Mouse (Mus musculus) forebrain, embryonic 11.5 days (tissue): ENCODE data around the gene Cadm2. TPM values are rescaled to one million over a fixed set of nuclear protein-coding genes. Genes with fewer than 3 reads are reported as not detected.

Experiments
- ATAC-seq: fragments of 200-750 bp; cut with Nextera tagmentation; replicated peaks from 2 replicates; pipeline ENCODE4 v1.8.0; 2017; ENCODE audit warnings: moderate TSS enrichment; ENCODE audit not compliant: low FRiP score
- DNase-seq: peaks from one replicate; pipeline ENCODE4 v3.0.0-alpha.2; 2017; ENCODE audit warnings: low spot score
- H3K27ac ChIP-seq: fragments of 300-500 bp; sonication (generic); 2 replicates; pipeline ENCODE4 v1.5.1; 2014; ENCODE audit warnings: low read depth, low read length
- H3K27me3 ChIP-seq: fragments of 300-500 bp; sonication (generic); 2 replicates; pipeline ENCODE4 v1.6.1; 2014; ENCODE audit warnings: mild to moderate bottlenecking, low read length, mixed read lengths; ENCODE audit not compliant: control insufficient read depth, insufficient read depth
- H3K36me3 ChIP-seq: fragments of 300-500 bp; sonication (generic); 2 replicates; pipeline ENCODE4 v1.6.1; 2014; ENCODE audit warnings: mild to moderate bottlenecking, low read length, moderate library complexity, mixed read lengths; ENCODE audit not compliant: control insufficient read depth, insufficient read depth
- H3K4me1 ChIP-seq: fragments of 300-500 bp; sonication (generic); replicated peaks from 2 replicates; pipeline ENCODE4 v1.6.1; 2014; ENCODE audit warnings: low read length, mixed read lengths; ENCODE audit not compliant: control insufficient read depth, insufficient read depth
- H3K4me2 ChIP-seq: fragments of 300-500 bp; sonication (generic); 2 replicates; pipeline ENCODE4 v1.6.1; 2014; ENCODE audit warnings: low read depth, mild to moderate bottlenecking, low read length, moderate library complexity, mixed read lengths; ENCODE audit not compliant: severe bottlenecking
- H3K4me3 ChIP-seq: fragments of 300-500 bp; sonication (generic); 2 replicates; pipeline ENCODE4 v1.5.1; 2014; ENCODE audit warnings: low read depth, low read length
- H3K9ac ChIP-seq: fragments of 300-500 bp; sonication (generic); 2 replicates; pipeline ENCODE4 v1.6.1; 2014; ENCODE audit warnings: low read length
- H3K9me3 ChIP-seq: fragments of 300-500 bp; sonication (generic); 2 replicates; pipeline ENCODE4 v1.6.1; 2016; ENCODE audit warnings: low read length, mixed read lengths; ENCODE audit not compliant: control insufficient read depth
- WGBS: fragments of 180-500 bp; shearing (Covaris S2); extraction: QIAGEN DNeasy Blood & Tissue Kit; methylation state at CpG from one replicate; pipeline ENCODE4 v1.1.7; 2014; 5-methylcytosine and 5-hydroxymethylcytosine counted together
- polyA plus RNA-seq: library from polyadenylated mRNA; unstranded; fragments of >200 nt; fragmentation: Nextera tagmentation; extraction: Ambion mirVana; gene quantifications from 2 replicates; pipeline ENCODE4 v1.2.1, GENCODE M21; 2014

Gene Cadm2
- polyA plus RNA-seq, 1 experiment from 2014 or later = 5.2 TPM

DNA sequence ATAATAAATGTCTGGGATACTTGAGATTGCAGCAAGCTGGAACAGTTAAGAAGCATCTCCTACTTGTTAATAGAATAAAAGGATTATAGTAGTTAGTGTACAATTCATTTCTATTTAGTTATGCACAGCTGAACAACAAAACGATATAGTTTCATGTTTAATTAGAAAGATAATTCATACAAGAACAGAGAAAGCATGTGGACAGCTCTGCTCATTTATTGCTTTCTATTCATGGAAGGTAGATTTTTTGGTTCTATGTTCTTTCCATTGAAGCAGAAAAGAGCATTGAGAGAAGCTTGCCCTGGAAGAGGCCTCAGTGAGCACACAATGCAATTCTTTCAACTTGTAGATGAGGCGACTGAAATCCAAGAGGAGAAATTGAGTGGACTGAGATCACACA lies 623.2 kb downstream of the Cadm2 start:
- Histone ChIP-seq H3K27ac (no peak overlapping the region), H3K9me3 (no peaks in the 10 kb centered on the region), H3K4me3 (no peak overlapping the region), H3K4me1 (no peaks in the 10 kb centered on the region), H3K27me3 (no peaks in the 10 kb centered on the region), H3K4me2 (no peak overlapping the region), H3K36me3 (no peaks in the 10 kb centered on the region), H3K9ac (no peak overlapping the region)
- ATAC-seq (no peak), DNase-seq (no peak)
- 60% methylated on average over 2 of the region's 2 CpGs for WGBS

DNA sequence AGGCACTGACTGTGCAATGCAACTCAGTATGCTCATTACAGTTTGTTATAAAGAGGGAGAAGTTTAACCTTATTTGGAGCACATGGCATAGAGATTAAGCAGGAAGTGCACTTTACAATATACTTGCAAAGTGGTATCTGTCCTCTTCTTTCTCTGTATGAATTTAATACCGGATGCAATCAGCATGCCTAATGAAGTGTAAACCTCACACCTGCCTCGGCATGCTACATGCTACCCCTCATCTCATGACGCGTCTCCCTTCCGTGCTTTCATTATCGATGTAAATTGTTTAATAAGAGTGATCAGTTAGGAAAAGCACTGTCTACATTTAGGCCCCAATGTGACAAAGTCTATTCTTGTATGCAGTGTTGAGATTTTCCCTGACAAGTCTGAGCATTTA lies 633.0 kb downstream of the Cadm2 start:
- Histone ChIP-seq H3K9me3 (no peaks in the 10 kb centered on the region), H3K27me3 (no peaks in the 10 kb centered on the region), H3K4me1 (no peaks in the 10 kb centered on the region), H3K4me2 (no peak overlapping the region), H3K4me3 (no peak overlapping the region), H3K27ac (no peak overlapping the region), H3K36me3 (no peaks in the 10 kb centered on the region), H3K9ac (no peak overlapping the region)
- ATAC-seq = no peak
- no peak for DNase-seq
- WGBS = 85% methylated on average over 6 of the region's 6 CpGs

DNA sequence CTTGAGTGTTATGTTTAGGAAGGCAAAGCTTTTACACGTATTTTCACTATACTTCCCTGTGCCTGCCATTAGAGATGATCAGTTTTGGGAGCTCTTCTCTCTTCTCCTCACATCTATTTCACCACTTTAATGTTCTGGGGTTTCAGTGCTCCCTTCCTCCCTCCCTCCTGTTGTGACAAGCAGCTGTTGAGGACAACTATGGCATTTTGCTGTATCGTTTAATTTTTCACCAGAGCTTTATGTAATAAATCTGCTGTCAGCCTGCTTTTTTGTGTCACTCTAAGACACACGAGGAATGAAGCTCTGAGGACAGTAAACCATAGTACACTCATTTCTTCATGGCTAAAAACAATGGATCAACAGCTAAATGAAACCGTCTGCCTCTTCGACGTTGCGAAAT lies 633.8 kb downstream of the Cadm2 start:
- Histone ChIP-seq H3K9me3 (no peaks in the 10 kb centered on the region), H3K36me3 (no peaks in the 10 kb centered on the region), H3K4me3 (no peak overlapping the region), H3K27ac (no peak overlapping the region), H3K27me3 (no peaks in the 10 kb centered on the region), H3K4me1 (no peaks in the 10 kb centered on the region), H3K9ac (no peak overlapping the region), H3K4me2 (no peak overlapping the region)
- 83% methylated on average over 7 of the region's 7 CpGs for WGBS
- DNase-seq (no peak), ATAC-seq (no peak)

DNA sequence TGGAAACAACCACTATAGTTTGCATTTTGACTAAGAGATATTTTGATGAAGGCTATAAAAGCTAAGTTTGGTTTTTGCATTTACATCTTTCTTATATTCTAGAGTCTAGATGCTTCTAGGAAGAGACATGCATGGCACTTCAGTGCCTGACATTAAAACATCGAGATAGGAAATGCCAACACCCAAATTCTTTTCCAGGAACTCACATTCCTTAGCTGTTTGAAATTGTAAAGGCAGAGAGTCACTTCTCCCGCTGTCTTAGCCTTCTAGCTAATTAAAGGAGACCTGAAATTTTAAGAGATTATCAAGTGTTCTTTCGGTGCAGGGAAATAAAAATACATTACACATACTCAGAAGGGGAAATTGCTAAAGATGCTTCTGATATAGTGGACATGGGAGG lies 649.8 kb downstream of the Cadm2 start:
- DNase-seq (no peak), ATAC-seq (no peak)
- Histone ChIP-seq H3K9me3 (no peaks in the 10 kb centered on the region), H3K4me2 (no peak overlapping the region), H3K36me3 (no peaks in the 10 kb centered on the region), H3K27me3 (no peaks in the 10 kb centered on the region), H3K9ac (no peak overlapping the region), H3K27ac (no peak overlapping the region), H3K4me3 (no peak overlapping the region), H3K4me1 (peaks cover 2% of the 10 kb centered on the region; the same call in 1 of the 2 replicates)
- WGBS = 63% methylated on average over 3 of the region's 3 CpGs

DNA sequence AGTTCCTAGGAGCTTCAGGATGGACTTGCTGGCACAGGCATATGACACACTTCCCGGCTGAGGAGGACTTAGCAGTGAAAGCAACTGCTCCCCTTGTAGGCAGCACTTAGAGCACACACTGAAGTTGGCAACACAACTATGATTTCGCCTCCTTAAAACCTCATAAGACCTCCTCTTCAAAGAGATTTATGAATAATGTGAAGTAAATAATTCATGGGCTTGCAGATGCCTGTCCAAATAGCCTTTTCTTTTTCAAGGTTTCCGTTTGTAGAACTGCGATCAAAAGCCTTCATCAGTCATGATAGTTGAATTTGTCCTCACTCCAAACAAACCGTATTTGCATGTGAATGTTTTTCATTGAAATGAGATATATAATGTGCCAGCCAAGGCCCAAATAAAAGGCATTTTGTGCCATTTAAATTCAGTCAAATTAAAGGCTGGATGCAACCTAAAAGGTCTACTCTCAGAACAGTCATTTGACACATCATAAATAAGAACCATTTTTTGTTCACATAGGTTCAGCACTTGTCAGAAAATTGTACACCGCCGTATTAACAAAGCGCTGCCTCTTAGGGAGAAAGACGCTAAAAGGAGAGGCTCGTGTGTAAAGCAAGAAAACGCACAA lies 651.1 kb downstream of the Cadm2 start:
- no peak for DNase-seq
- Histone ChIP-seq H3K27me3 (no peaks in the 10 kb centered on the region), H3K4me2 (no peak overlapping the region), H3K36me3 (no peaks in the 10 kb centered on the region), H3K27ac (no peak overlapping the region), H3K9me3 (no peaks in the 10 kb centered on the region), H3K9ac (no peak overlapping the region), H3K4me3 (no peak overlapping the region), H3K4me1 (peaks cover 2% of the 10 kb centered on the region; the same call in 1 of the 2 replicates)
- 72% methylated on average over 11 of the region's 11 CpGs for WGBS
- peak; percentile 71 for ATAC-seq

DNA sequence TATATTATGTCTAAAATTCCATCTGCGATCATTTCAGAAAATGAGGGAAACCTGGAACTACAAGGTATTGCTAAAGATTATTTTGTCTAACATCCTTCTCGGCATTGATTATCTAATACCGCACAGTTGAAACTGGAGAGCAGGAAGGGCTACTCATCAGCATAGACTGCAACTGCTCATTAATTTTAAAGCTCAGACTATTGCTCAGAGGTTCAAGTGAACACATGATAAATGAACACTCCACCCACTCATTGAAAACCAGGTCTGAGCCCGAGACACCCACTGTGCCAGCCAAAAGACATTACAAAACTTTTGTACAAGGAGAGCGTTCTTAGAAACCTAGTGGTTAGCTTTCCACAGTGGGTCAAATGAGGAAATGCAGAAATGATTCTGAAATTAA lies 652.4 kb downstream of the Cadm2 start:
- Histone ChIP-seq H3K9me3 (no peaks in the 10 kb centered on the region), H3K36me3 (no peaks in the 10 kb centered on the region), H3K4me1 (peaks cover 2% of the 10 kb centered on the region; the same call in 1 of the 2 replicates), H3K4me3 (no peak overlapping the region), H3K4me2 (no peak overlapping the region), H3K9ac (no peak overlapping the region), H3K27me3 (no peaks in the 10 kb centered on the region), H3K27ac (no peak overlapping the region)
- ATAC-seq = 0 out of 2 replicates have a peak, but pooled peaks have one; percentile 55
- no peak for DNase-seq
- 69% methylated on average over 5 of the region's 5 CpGs for WGBS

DNA sequence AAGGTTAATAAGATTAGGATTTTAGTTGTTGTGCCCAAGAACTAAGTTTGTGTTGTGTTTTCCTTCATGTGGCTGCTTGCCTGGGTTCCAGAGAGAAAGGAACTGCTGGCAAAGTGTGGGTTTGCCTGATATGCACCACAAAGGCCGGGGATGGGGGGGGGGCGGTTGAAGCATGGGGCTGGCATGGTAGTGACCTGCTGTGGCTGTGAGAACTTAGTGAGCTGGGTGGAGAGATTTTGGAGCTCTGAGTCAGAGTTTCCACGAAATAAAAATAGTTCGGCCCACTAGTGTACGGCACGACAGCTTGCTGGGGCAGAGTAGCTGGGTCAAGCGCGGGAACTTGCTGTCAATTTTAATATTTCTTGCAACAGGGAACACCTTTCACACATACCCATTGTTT lies 653.0 kb downstream of the Cadm2 start:
- no peaks in the 10 kb centered on the region for H3K36me3 ChIP-seq
- DNase-seq (no peak), ATAC-seq (0 out of 2 replicates have a peak, but pooled peaks have one; percentile 39)
- H3K4me2 ChIP-seq = no peak overlapping the region
- peaks cover 2% of the 10 kb centered on the region; the same call in 1 of the 2 replicates for H3K4me1 ChIP-seq
- no peak overlapping the region for H3K4me3 ChIP-seq
- H3K9ac ChIP-seq = no peak overlapping the region
- WGBS = 81% methylated on average over 8 of the region's 8 CpGs
- H3K27me3 ChIP-seq = no peaks in the 10 kb centered on the region
- H3K9me3 ChIP-seq = no peaks in the 10 kb centered on the region
- no peak overlapping the region for H3K27ac ChIP-seq

DNA sequence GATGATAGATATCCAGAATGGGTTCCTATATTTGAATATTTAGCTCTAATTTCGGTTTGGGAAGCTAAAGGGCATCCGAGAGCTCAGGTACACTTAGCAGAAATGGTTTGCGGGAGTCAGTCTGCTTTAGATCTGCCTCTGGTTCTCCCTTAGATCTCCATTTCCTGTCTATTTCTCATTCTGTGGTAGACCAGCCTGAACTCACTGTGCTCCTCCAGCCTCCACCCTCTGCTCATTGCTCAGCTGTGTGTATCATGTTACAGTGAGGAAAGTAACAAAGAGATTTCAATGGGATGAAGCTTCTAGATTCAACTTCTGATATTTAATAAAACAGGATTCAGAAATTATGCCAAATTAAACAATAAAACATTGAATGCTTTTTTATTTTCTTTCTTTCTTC lies 661.6 kb downstream of the Cadm2 start:
- Histone ChIP-seq H3K27ac (no peak overlapping the region), H3K27me3 (no peaks in the 10 kb centered on the region), H3K36me3 (no peaks in the 10 kb centered on the region), H3K9me3 (no peaks in the 10 kb centered on the region), H3K4me1 (no peaks in the 10 kb centered on the region), H3K9ac (no peak overlapping the region), H3K4me2 (no peak overlapping the region), H3K4me3 (no peak overlapping the region)
- DNase-seq (no peak), ATAC-seq (no peak)
- WGBS = 78% methylated on average over 3 of the region's 3 CpGs

DNA sequence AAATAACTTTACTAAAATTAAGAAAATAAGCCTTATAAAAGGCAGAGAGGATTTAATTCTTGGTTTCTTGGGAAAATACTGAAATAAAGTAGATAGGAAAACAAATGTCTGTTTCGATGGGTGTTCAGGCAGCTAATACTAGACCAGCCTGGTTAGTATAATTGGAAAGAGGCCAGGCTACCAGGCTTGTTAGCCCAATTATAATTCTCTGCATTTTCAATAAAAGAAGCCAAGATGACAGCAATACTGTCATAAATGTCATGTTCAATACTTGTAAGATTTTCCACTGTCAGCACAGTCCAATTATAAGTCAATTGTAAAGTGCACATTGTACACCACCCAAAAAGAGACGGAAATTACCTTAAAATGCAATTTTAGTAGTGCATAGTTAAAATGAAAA lies 664.8 kb downstream of the Cadm2 start:
- ATAC-seq = no peak

More for the DNA sequence above, 664.8 kb downstream of the Cadm2 start:
- no peaks in the 10 kb centered on the region for H3K36me3 ChIP-seq
- H3K27ac ChIP-seq = no peak overlapping the region
- WGBS = 88% methylated on average over 2 of the region's 2 CpGs
- no peaks in the 10 kb centered on the region for H3K4me1 ChIP-seq
- no peaks in the 10 kb centered on the region for H3K9me3 ChIP-seq
- no peak overlapping the region for H3K4me3 ChIP-seq
- no peaks in the 10 kb centered on the region for H3K27me3 ChIP-seq
- DNase-seq = no peak
- H3K4me2 ChIP-seq = no peak overlapping the region
- no peak overlapping the region for H3K9ac ChIP-seq
